ENCODE assay signal across 12 mouse cellular contexts in genomic region chr8:110775316-110775715, GRCm38 (mm10). TPM values are rescaled to one million over a fixed set of nuclear protein-coding genes. Genes with fewer than 3 reads are reported as not detected.
DNase-seq lines count a peak whose midpoint lies in the region; ATAC-seq and TF ChIP-seq lines count a peak whose summit lies in the region.
"Had no signal": no experiment of that assay in that cellular context is flagged by ENCODE, and none has a peak within 500 bp of the region (broad histone marks: within the 10 kb centered on the region; RNA-seq: fewer than 3 reads in every experiment).

No protein-coding gene starts in this region.

- no peaks in the 10 kb centered on the region for H3K9me3 ChIP-seq in hindbrain, postnatal 0 days (ENCODE audit: low read length)
- no peaks in the 10 kb centered on the region for H3K9me3 ChIP-seq in hindbrain, embryonic 12.5 days (replicated peaks)
- no peaks in the 10 kb centered on the region for H3K9me3 ChIP-seq in lung, postnatal 0 days (ENCODE audit: low read length)
- H3K9me3 ChIP-seq: intestine, embryonic 15.5 days had no signal

- H3K9ac ChIP-seq in hindbrain, postnatal 0 days (replicated peaks; ENCODE audit: low read length), result no peak overlapping the region
- no peak overlapping the region for H3K9ac ChIP-seq in hindbrain, embryonic 12.5 days
- H3K9ac ChIP-seq in lung, postnatal 0 days (replicated peaks; ENCODE audit: low read depth), result no peak overlapping the region
- H3K9ac ChIP-seq: intestine, embryonic 15.5 days had no signal

- TF ChIP-seq CTCF in hindbrain, postnatal 0 days (IDR thresholded peaks at IDR 0.05; ENCODE audit: low read depth), result peak; percentile 47
- TF ChIP-seq CTCF in lung, postnatal 0 days (IDR thresholded peaks at IDR 0.05), result peak; percentile 62

- ATAC-seq in hindbrain, postnatal 0 days, result no peak
- no peak for ATAC-seq in hindbrain, embryonic 12.5 days (ENCODE audit: low FRiP score)
- ATAC-seq in lung, postnatal 0 days, result no peak
- ATAC-seq in frontal cortex, adult (ENCODE audit: low TSS enrichment), result no peak
- ATAC-seq: intestine, embryonic 15.5 days had no signal

- no peaks in the 10 kb centered on the region for H3K27me3 ChIP-seq in hindbrain, postnatal 0 days (ENCODE audit: insufficient read depth, low read length)
- H3K27me3 ChIP-seq in hindbrain, embryonic 12.5 days, result no peaks in the 10 kb centered on the region
- H3K27me3 ChIP-seq in lung, postnatal 0 days (replicated peaks; ENCODE audit: insufficient read depth, low read length), result no peaks in the 10 kb centered on the region
- H3K27me3 ChIP-seq: intestine, embryonic 15.5 days had no signal

- no peak overlapping the region for H3K27ac ChIP-seq in hindbrain, postnatal 0 days
- no peak overlapping the region for H3K27ac ChIP-seq in hindbrain, embryonic 12.5 days
- H3K27ac ChIP-seq in lung, postnatal 0 days (ENCODE audit: low read length), result no peak overlapping the region
- H3K27ac ChIP-seq: intestine, embryonic 15.5 days had no signal

- H3K4me2 ChIP-seq in hindbrain, postnatal 0 days (ENCODE audit: low read depth, low read length), result no peak overlapping the region
- H3K4me2 ChIP-seq in hindbrain, embryonic 12.5 days (replicated peaks), result no peak overlapping the region
- no peak overlapping the region for H3K4me2 ChIP-seq in lung, postnatal 0 days (replicated peaks; ENCODE audit: low read depth, low read length)
- H3K4me2 ChIP-seq: intestine, embryonic 15.5 days had no signal

- no peak overlapping the region for H3K4me3 ChIP-seq in hindbrain, postnatal 0 days (ENCODE audit: low read length)
- no peak overlapping the region for H3K4me3 ChIP-seq in hindbrain, embryonic 12.5 days
- no peak overlapping the region for H3K4me3 ChIP-seq in lung, postnatal 0 days (ENCODE audit: low read depth, low read length)
- H3K4me3 ChIP-seq: intestine, embryonic 15.5 days had no signal

- no peak for TF ChIP-seq EP300 in lung, postnatal 0 days (IDR thresholded peaks at IDR 0.05)

- H3K36me3 ChIP-seq in hindbrain, postnatal 0 days (ENCODE audit: insufficient read depth, low read length), result no peaks in the 10 kb centered on the region
- H3K36me3 ChIP-seq in hindbrain, embryonic 12.5 days, result no peaks in the 10 kb centered on the region
- no peaks in the 10 kb centered on the region for H3K36me3 ChIP-seq in lung, postnatal 0 days (ENCODE audit: insufficient read depth, low read length)
- H3K36me3 ChIP-seq: intestine, embryonic 15.5 days had no signal

- no peak for DNase-seq in hindbrain, postnatal 0 days (ENCODE audit: low spot score)
- DNase-seq in lung, postnatal 0 days (ENCODE audit: low spot score), result no peak
- DNase-seq in lung, postnatal 36 days, result no peak
- DNase-seq in ES-CJ7 (ENCODE audit: low read depth, low spot score), result peak; percentile 67
- DNase-seq in naive thymus-derived CD4-positive, alpha-beta T cell, adult 2 months (ENCODE audit: low read depth), result peak; percentile 6
- DNase-seq in frontal cortex, postnatal 10 days (ENCODE audit: low spot score in 2 of 2), result no peak
- DNase-seq: heart, postnatal 14 days; layer of hippocampus, adult 9-11 months had no signal

- H3K4me1 ChIP-seq in hindbrain, postnatal 0 days (ENCODE audit: insufficient read depth, low read length), result no peaks in the 10 kb centered on the region
- H3K4me1 ChIP-seq in hindbrain, embryonic 12.5 days, result no peaks in the 10 kb centered on the region
- H3K4me1 ChIP-seq in lung, postnatal 0 days (ENCODE audit: insufficient read depth, low read depth, low read length), result no peaks in the 10 kb centered on the region
- H3K4me1 ChIP-seq: intestine, embryonic 15.5 days had no signal

- 81% methylated on average over 8 of the region's 8 CpGs for WGBS in hindbrain, postnatal 0 days
- whole genome bisulfite sequencing in hindbrain, embryonic 12.5 days, result 75% methylated on average over 8 of the region's 8 CpGs
- WGBS in lung, postnatal 0 days, result 72% methylated on average over 8 of the region's 8 CpGs

RNA-seq across cellular contexts. Expression of gene Il34, which starts 30.4 kb away (rescaled TPM):
- total RNA-seq in hindbrain, postnatal 0 days (2014; rRNA removed), result 1.9 and 8.8 TPM in 2 replicates
- polyA plus RNA-seq in hindbrain, postnatal 0 days (2015; fragmentation: Nextera tagmentation; extraction: Ambion mirVana), result 8.5 and 11.4 TPM in 2 replicates
- polyA plus RNA-seq in hindbrain, embryonic 12.5 days (2016; fragmentation: Nextera tagmentation; extraction: Ambion mirVana), result 0.83 and 1.1 TPM in 2 replicates
- polyA plus RNA-seq in lung, postnatal 0 days (2015; fragmentation: Nextera tagmentation; extraction: Ambion mirVana), result 23.3 and 29.6 TPM in 2 replicates
- total RNA-seq: megakaryocyte, adult 5-6 weeks had no signal

RNA-seq across cellular contexts. Expression of gene Mtss1l, which starts 54.0 kb away (rescaled TPM):
- 76.2 and 81.0 TPM in 2 replicates for total RNA-seq in hindbrain, postnatal 0 days (2014; rRNA removed)
- polyA plus RNA-seq in hindbrain, postnatal 0 days (2015; fragmentation: Nextera tagmentation; extraction: Ambion mirVana), result 32.9 TPM in 2 replicates
- 21.6 and 23.3 TPM in 2 replicates for polyA plus RNA-seq in hindbrain, embryonic 12.5 days (2016; fragmentation: Nextera tagmentation; extraction: Ambion mirVana)
- polyA plus RNA-seq in lung, postnatal 0 days (2015; fragmentation: Nextera tagmentation; extraction: Ambion mirVana), result 13.8 and 16.6 TPM in 2 replicates

Comparison
In these comparisons a context has a peak if more than half of its experiments do, and no peak if none do; other contexts are left out.
1. DNase-seq: peak in ES-CJ7 (single experiment) and naive thymus-derived CD4-positive, alpha-beta T cell, adult 2 months (single experiment); none in hindbrain, postnatal 0 days (single experiment), lung, postnatal 0 days (single experiment), lung, postnatal 36 days (single experiment) and frontal cortex, postnatal 10 days (0 of 2).